Mouse (Mus musculus): Measurements from ENCODE around the gene Mafk. TPM values are rescaled to one million over a fixed set of nuclear protein-coding genes. Genes with fewer than 3 reads are reported as not detected.
A peak's percentile ranks its signal among the peaks of the same experiment; 100 is the strongest.

Mafk gene
- total and polyA plus RNA-seq, 2 experiments = 7.0 to 12.5 TPM

GRCm38 (mm10) chr5:139805924-139806323, 14.6 kb downstream of the Mafk start:
- Histone ChIP-seq H3K79me2 (ENCODE audit: control insufficient read depth, insufficient read depth, low read length) (no peaks in the 10 kb centered on the region), H3K9ac (ENCODE audit: low read depth, low read length) (no peak overlapping the region)

GRCm38 (mm10) chr5:139809397-139809796, 18.1 kb downstream of the Mafk start:
- H3K9ac ChIP-seq (ENCODE audit: low read depth, low read length) = no peak overlapping the region
- H3K27ac ChIP-seq (replicated peaks; ENCODE audit: insufficient read depth, low read depth, low read length) = no peak overlapping the region
- 72% methylated on average over 4 of the region's 4 CpGs for WGBS
- no peaks in the 10 kb centered on the region for H3K4me1 ChIP-seq (ENCODE audit: control insufficient read depth, insufficient read depth, low read length)
- no peak for DNase-seq (ENCODE audit: extremely low read depth, low read depth, low spot score)
- TF ChIP-seq POLR2A (IDR thresholded peaks at IDR 0.05; ENCODE audit: extremely low read depth, insufficient read depth, low read length) (no peak), CTCF (IDR thresholded peaks at IDR 0.05; ENCODE audit: low read depth, low read length) (peak; percentile 35)
- H3K79me2 ChIP-seq (ENCODE audit: control insufficient read depth, insufficient read depth, low read length) = no peaks in the 10 kb centered on the region
- no peak overlapping the region for H3K4me3 ChIP-seq (ENCODE audit: insufficient read depth, low read depth, low read length)
- H3K27me3 ChIP-seq (ENCODE audit: control insufficient read depth, insufficient read depth, low read length) = no peaks in the 10 kb centered on the region
- H3K36me3 ChIP-seq (ENCODE audit: control insufficient read depth, insufficient read depth, low read length) = no peaks in the 10 kb centered on the region; the same call in 1 of the 2 replicates

More at GRCm38 (mm10) chr5:139805924-139806323, 14.6 kb downstream of the Mafk start:
- Histone ChIP-seq H3K36me3 (ENCODE audit: control insufficient read depth, insufficient read depth, low read length) (no peaks in the 10 kb centered on the region; the same call in 1 of the 2 replicates), H3K27me3 (ENCODE audit: control insufficient read depth, insufficient read depth, low read length) (no peaks in the 10 kb centered on the region), H3K27ac (replicated peaks; ENCODE audit: insufficient read depth, low read depth, low read length) (no peak overlapping the region), H3K4me3 (ENCODE audit: insufficient read depth, low read depth, low read length) (no peak overlapping the region), H3K4me1 (ENCODE audit: control insufficient read depth, insufficient read depth, low read length) (no peaks in the 10 kb centered on the region)
- no peak for DNase-seq (ENCODE audit: extremely low read depth, low read depth, low spot score)
- TF ChIP-seq POLR2A (IDR thresholded peaks at IDR 0.05; ENCODE audit: extremely low read depth, insufficient read depth, low read length) = no peak
- TF ChIP-seq CTCF (IDR thresholded peaks at IDR 0.05; ENCODE audit: low read depth, low read length) = no peak
- 96% methylated on average over 8 of the region's 8 CpGs for WGBS

- Histone ChIP-seq H3K4me1 (ENCODE audit: control insufficient read depth, insufficient read depth, low read length) (no peaks in the 10 kb centered on the region), H3K79me2 (ENCODE audit: control insufficient read depth, insufficient read depth, low read length) (no peaks in the 10 kb centered on the region), H3K27ac (replicated peaks; ENCODE audit: insufficient read depth, low read depth, low read length) (no peak overlapping the region), H3K9ac (ENCODE audit: low read depth, low read length) (no peak overlapping the region), H3K4me3 (ENCODE audit: insufficient read depth, low read depth, low read length) (no peak overlapping the region), H3K36me3 (ENCODE audit: control insufficient read depth, insufficient read depth, low read length) (no peaks in the 10 kb centered on the region; the same call in 1 of the 2 replicates), H3K27me3 (ENCODE audit: control insufficient read depth, insufficient read depth, low read length) (no peaks in the 10 kb centered on the region)
- TF ChIP-seq POLR2A (IDR thresholded peaks at IDR 0.05; ENCODE audit: extremely low read depth, insufficient read depth, low read length) = no peak
- no peak for TF ChIP-seq CTCF (IDR thresholded peaks at IDR 0.05; ENCODE audit: low read depth, low read length)
- 60% methylated on average over 15 of the region's 15 CpGs for whole genome bisulfite sequencing
- DNase-seq (ENCODE audit: extremely low read depth, low read depth, low spot score) = no peak
Measured at GRCm38 (mm10) chr5:139811677-139812397, 20.5 kb downstream of the Mafk start.

GRCm38 (mm10) chr5:139812398-139813125, 21.2 kb downstream of the Mafk start:
- Histone ChIP-seq H3K27me3 (ENCODE audit: control insufficient read depth, insufficient read depth, low read length) (no peaks in the 10 kb centered on the region), H3K27ac (replicated peaks; ENCODE audit: insufficient read depth, low read depth, low read length) (no peak overlapping the region), H3K4me1 (ENCODE audit: control insufficient read depth, insufficient read depth, low read length) (no peaks in the 10 kb centered on the region), H3K4me3 (ENCODE audit: insufficient read depth, low read depth, low read length) (no peak overlapping the region), H3K36me3 (ENCODE audit: control insufficient read depth, insufficient read depth, low read length) (no peaks in the 10 kb centered on the region; the same call in 1 of the 2 replicates), H3K9ac (ENCODE audit: low read depth, low read length) (no peak overlapping the region), H3K79me2 (ENCODE audit: control insufficient read depth, insufficient read depth, low read length) (no peaks in the 10 kb centered on the region)
- 79% methylated on average over 20 of the region's 20 CpGs for WGBS
- no peak for DNase-seq (ENCODE audit: extremely low read depth, low read depth, low spot score)
- no peak for TF ChIP-seq CTCF (IDR thresholded peaks at IDR 0.05; ENCODE audit: low read depth, low read length)
- no peak for TF ChIP-seq POLR2A (IDR thresholded peaks at IDR 0.05; ENCODE audit: extremely low read depth, insufficient read depth, low read length)

GRCm38 (mm10) chr5:139813126-139813490, 21.8 kb downstream of the Mafk start:
- Histone ChIP-seq H3K79me2 (ENCODE audit: control insufficient read depth, insufficient read depth, low read length) (no peaks in the 10 kb centered on the region), H3K36me3 (ENCODE audit: control insufficient read depth, insufficient read depth, low read length) (no peaks in the 10 kb centered on the region; the same call in 1 of the 2 replicates), H3K4me1 (ENCODE audit: control insufficient read depth, insufficient read depth, low read length) (no peaks in the 10 kb centered on the region), H3K4me3 (ENCODE audit: insufficient read depth, low read depth, low read length) (no peak overlapping the region), H3K9ac (ENCODE audit: low read depth, low read length) (no peak overlapping the region), H3K27me3 (ENCODE audit: control insufficient read depth, insufficient read depth, low read length) (no peaks in the 10 kb centered on the region), H3K27ac (replicated peaks; ENCODE audit: insufficient read depth, low read depth, low read length) (no peak overlapping the region)
- whole genome bisulfite sequencing = 57% methylated on average over 10 of the region's 10 CpGs
- no peak for TF ChIP-seq POLR2A (IDR thresholded peaks at IDR 0.05; ENCODE audit: extremely low read depth, insufficient read depth, low read length)
- TF ChIP-seq CTCF (IDR thresholded peaks at IDR 0.05; ENCODE audit: low read depth, low read length) = no peak
- DNase-seq (ENCODE audit: extremely low read depth, low read depth, low spot score) = no peak

Data from liver, adult 2 months (tissue).